16 mouse cellular contexts compared by ENCODE assay signal in genomic region chr7:66106581-66107056, GRCm38 (mm10). TPM values are rescaled to one million over a fixed set of nuclear protein-coding genes. Genes with fewer than 3 reads are reported as not detected.
A peak's percentile ranks its signal among the peaks of the same experiment; 100 is the strongest.
DNase-seq lines count a peak whose midpoint lies in the region; ATAC-seq lines count a peak whose summit lies in the region.
"Had no signal": no experiment of that assay in that cellular context is flagged by ENCODE, and none has a peak within 500 bp of the region (broad histone marks: within the 10 kb centered on the region; RNA-seq: fewer than 3 reads in every experiment).

No protein-coding gene starts in this region.

- DNase-seq in adrenal gland, postnatal 10 days: peak; percentile 25
- no peak for DNase-seq in adrenal gland, postnatal 4 days (ENCODE audit: low spot score in 2 of 2)
- DNase-seq in limb, embryonic 10.5 days (ENCODE audit: low spot score): no peak
- peak; percentile 56 to 78 for DNase-seq in lung, adult 18-20 months
- DNase-seq in lung, postnatal 4 days: peak; percentile 24 to 49
- no peak for DNase-seq in gastrocnemius, adult 18-20 months (ENCODE audit: low spot score)
- DNase-seq in frontal cortex, postnatal 25 days (ENCODE audit: low spot score in 2 of 2): no peak
- DNase-seq: cerebellum, postnatal 10 days; gastrocnemius, postnatal 10 days had no signal

- ATAC-seq in limb, embryonic 13.5 days (ENCODE audit: low FRiP score, low read depth): no peak
- ATAC-seq: intestine, embryonic 16.5 days; liver, embryonic 12.5 days had no signal

- H3K9ac ChIP-seq in limb, embryonic 13.5 days: no peak overlapping the region
- H3K9ac ChIP-seq: embryonic facial prominence, embryonic 12.5 days; forebrain, embryonic 12.5 days; liver, embryonic 12.5 days; neural tube, embryonic 15.5 days had no signal

- WGBS in limb, embryonic 13.5 days: 46% methylated on average over 7 of the region's 7 CpGs
- 86% methylated on average over 7 of the region's 7 CpGs for WGBS in limb, embryonic 10.5 days

- no peaks in the 10 kb centered on the region for H3K27me3 ChIP-seq in limb, embryonic 13.5 days
- H3K27me3 ChIP-seq in limb, embryonic 10.5 days (ENCODE audit: low read depth, poor library complexity, severe bottlenecking): no peaks in the 10 kb centered on the region
- H3K27me3 ChIP-seq: embryonic facial prominence, embryonic 12.5 days had no signal

- H3K27ac ChIP-seq in limb, embryonic 13.5 days: peak overlapping the region; percentile 52; the same call in 1 of the 2 replicates
- no peak overlapping the region for H3K27ac ChIP-seq in limb, embryonic 10.5 days
- H3K27ac ChIP-seq: embryonic facial prominence, embryonic 12.5 days; forebrain, embryonic 12.5 days; heart, embryonic 10.5 days; liver, embryonic 12.5 days; neural tube, embryonic 15.5 days had no signal

- H3K4me3 ChIP-seq in limb, embryonic 13.5 days: no peak overlapping the region
- H3K4me3 ChIP-seq in limb, embryonic 10.5 days: no peak overlapping the region
- H3K4me3 ChIP-seq: embryonic facial prominence, embryonic 12.5 days; forebrain, embryonic 12.5 days; heart, embryonic 10.5 days; liver, embryonic 12.5 days; neural tube, embryonic 15.5 days had no signal

- peaks cover 28% of the 10 kb centered on the region for H3K4me1 ChIP-seq in limb, embryonic 13.5 days
- peaks cover 24% of the 10 kb centered on the region for H3K4me1 ChIP-seq in limb, embryonic 10.5 days

- H3K36me3 ChIP-seq in limb, embryonic 13.5 days: no peaks in the 10 kb centered on the region
- H3K36me3 ChIP-seq in limb, embryonic 10.5 days: no peaks in the 10 kb centered on the region
- H3K36me3 ChIP-seq: embryonic facial prominence, embryonic 12.5 days; forebrain, embryonic 12.5 days; heart, embryonic 10.5 days; liver, embryonic 12.5 days; neural tube, embryonic 15.5 days had no signal

- no peak overlapping the region; the same call in 1 of the 2 replicates for H3K4me2 ChIP-seq in limb, embryonic 13.5 days (replicated peaks)
- H3K4me2 ChIP-seq: embryonic facial prominence, embryonic 12.5 days; forebrain, embryonic 12.5 days; liver, embryonic 12.5 days; neural tube, embryonic 15.5 days had no signal

- H3K9me3 ChIP-seq in limb, embryonic 13.5 days: no peaks in the 10 kb centered on the region
- no peaks in the 10 kb centered on the region for H3K9me3 ChIP-seq in limb, embryonic 10.5 days (replicated peaks)
- H3K9me3 ChIP-seq: embryonic facial prominence, embryonic 12.5 days; forebrain, embryonic 12.5 days; heart, embryonic 10.5 days; liver, embryonic 12.5 days; neural tube, embryonic 15.5 days had no signal

RNA-seq across cellular contexts. Expression of gene Chsy1, which starts 2.7 kb away (rescaled TPM):
- 10 to 100 TPM; 19.7 to 20.1 TPM for total RNA-seq in adrenal gland, postnatal 10 days (2021)
- 10 to 100 TPM; 27.8 to 29.5 TPM for total RNA-seq in adrenal gland, postnatal 4 days (2021)
- 24.9 and 26.4 TPM in 2 replicates for polyA plus RNA-seq in limb, embryonic 13.5 days (2015; fragmentation: Nextera tagmentation; extraction: Ambion mirVana)
- 12.9 and 14.8 TPM in 2 replicates for polyA plus RNA-seq in limb, embryonic 10.5 days (2016; fragmentation: Nextera tagmentation; extraction: Ambion mirVana)
- 1 to 10 TPM; 3.1 to 3.8 TPM for total RNA-seq in gastrocnemius, adult 18-20 months (2021)

RNA-seq across cellular contexts. Expression of gene Selenos, which starts 27.2 kb away (rescaled TPM):
- 10 to 100 TPM; 65.2 to 79.5 TPM for total RNA-seq in adrenal gland, postnatal 10 days (2021)
- total RNA-seq in adrenal gland, postnatal 4 days (2021): 10 to 100 TPM; 78.5 to 82.0 TPM
- polyA plus RNA-seq in limb, embryonic 13.5 days (2015; fragmentation: Nextera tagmentation; extraction: Ambion mirVana): 121 and 128 TPM in 2 replicates
- polyA plus RNA-seq in limb, embryonic 10.5 days (2016; fragmentation: Nextera tagmentation; extraction: Ambion mirVana): 83.0 and 83.5 TPM in 2 replicates
- 10 to 100 TPM; 32.0 to 32.5 TPM for total RNA-seq in gastrocnemius, adult 18-20 months (2021)

RNA-seq across cellular contexts. Expression of gene Snrpa1, which starts 47.8 kb away (rescaled TPM):
- 10 to 100 TPM; 38.6 to 43.8 TPM for total RNA-seq in adrenal gland, postnatal 10 days (2021)
- total RNA-seq in adrenal gland, postnatal 4 days (2021): 10 to 100 TPM; 51.4 to 54.5 TPM
- polyA plus RNA-seq in limb, embryonic 13.5 days (2015; fragmentation: Nextera tagmentation; extraction: Ambion mirVana): 186 and 192 TPM in 2 replicates
- 276 and 312 TPM in 2 replicates for polyA plus RNA-seq in limb, embryonic 10.5 days (2016; fragmentation: Nextera tagmentation; extraction: Ambion mirVana)
- 10 to 100 TPM; 17.1 to 17.6 TPM for total RNA-seq in gastrocnemius, adult 18-20 months (2021)

Comparison
In these comparisons a context has a peak if more than half of its experiments do, and no peak if none do; other contexts are left out.
1. DNase-seq: peak in adrenal gland, postnatal 10 days (single experiment), lung, adult 18-20 months (2 of 2) and lung, postnatal 4 days (2 of 2); none in adrenal gland, postnatal 4 days (0 of 2), limb, embryonic 10.5 days (single experiment), gastrocnemius, adult 18-20 months (single experiment) and frontal cortex, postnatal 25 days (0 of 2).
2. RNA of gene Chsy1, which starts 2.7 kb away (total RNA-seq): 27.8 to 29.5 TPM in adrenal gland, postnatal 4 days and 19.7 to 20.1 TPM in adrenal gland, postnatal 10 days; 3.1 to 3.8 TPM in gastrocnemius, adult 18-20 months; every median in the first group is over 4 times any median in the second.